Mouse (Mus musculus) B cell, adult 2 months (primary cell): Measurements from ENCODE around the gene Cabp4.
A peak's percentile ranks its signal among the peaks of the same experiment; 100 is the strongest.

ENCODE experiments used
- DNase-seq, 2 experiments: peaks; one replicate each; pipeline ENCODE4 v3.0.0; 2022

Cabp4 gene

GRCm38 (mm10) chr19:4143759-4144268, at the start of gene Cabp4:
Cabp4 (minus strand) TSS chr19:4144033.
- DNase-seq = peak; percentile 35 to 37

- DNase-seq = no peak
Observed at GRCm38 (mm10) chr19:4193129-4193528, 49.3 kb upstream of the Cabp4 start.

DNA sequence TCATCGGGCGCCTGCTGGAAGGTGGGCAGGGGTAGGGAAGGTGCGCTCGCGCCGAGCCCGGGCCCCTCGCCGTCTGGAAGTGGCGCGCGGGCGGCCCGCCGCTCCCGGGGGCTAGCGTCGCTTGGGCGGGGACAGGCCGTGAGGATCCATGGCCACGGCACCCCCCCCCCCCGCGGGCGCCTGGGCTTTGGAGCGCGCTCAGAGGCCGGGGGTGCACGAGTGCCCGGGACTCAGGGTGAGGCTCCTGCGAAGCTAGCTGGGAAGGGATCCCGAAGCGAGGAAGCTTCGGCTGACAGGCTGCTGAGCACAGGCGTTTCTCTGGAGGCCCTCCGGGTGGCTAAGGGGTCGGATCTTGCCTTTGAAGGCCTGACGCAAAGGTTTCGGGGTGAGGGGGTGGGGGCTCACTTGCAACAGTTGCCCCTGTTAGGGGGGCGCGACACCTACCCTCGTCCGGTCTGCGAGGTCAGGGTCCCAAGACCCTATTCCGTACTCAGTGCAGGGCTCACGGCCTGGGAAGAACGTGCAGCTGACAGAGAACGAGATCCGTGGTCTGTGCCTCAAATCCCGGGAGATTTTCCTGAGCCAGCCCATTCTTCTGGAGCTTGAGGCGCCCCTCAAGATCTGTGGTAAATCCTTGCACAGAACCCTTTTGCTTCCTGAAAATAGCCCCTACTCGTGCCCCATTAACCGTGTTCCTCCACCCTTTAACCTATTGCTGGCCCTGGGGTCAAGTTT, 48.6 kb upstream of the Cabp4 start:
- DNase-seq = no peak

DNA sequence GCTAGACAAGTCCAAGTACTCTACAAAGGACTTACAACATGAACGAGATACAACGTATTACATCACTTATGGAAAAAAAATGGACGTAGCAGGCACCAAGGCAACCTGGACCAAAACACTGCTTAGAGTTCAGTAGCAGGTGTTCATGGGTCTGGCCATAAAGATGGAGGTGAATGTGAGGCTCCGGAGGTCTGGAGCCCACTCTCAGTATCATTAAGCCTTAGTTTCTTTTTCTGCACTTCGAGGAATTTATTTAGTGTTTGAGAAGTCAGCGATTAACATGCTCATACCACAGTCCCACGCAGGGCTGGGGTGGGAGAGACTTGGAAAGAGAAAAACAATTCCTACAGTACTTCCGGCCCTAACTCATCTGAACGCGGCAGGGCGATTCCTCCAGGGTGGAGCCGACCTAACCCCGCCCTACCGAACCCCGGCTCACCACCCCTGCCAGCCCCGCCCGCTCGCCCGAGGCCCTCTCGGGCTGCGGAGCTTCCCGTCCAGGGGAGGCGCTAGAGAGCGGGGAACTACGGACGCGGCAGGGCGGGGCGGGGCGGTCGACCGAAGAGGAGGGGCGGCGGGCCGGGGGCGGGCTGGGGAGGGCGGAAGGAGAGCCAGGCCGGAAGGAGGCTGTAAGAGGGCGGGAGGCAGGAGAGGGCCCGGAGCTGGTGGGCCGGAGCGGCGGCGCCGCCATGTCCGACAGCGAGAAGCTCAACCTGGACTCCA, 47.9 kb upstream of the Cabp4 start, which contains the start of gene Ppp1ca:
Gene Ppp1ca, plus strand, starts transcription at position 538 of the 723 bp plus-strand sequence.
- peak; percentile 97 for DNase-seq

DNA sequence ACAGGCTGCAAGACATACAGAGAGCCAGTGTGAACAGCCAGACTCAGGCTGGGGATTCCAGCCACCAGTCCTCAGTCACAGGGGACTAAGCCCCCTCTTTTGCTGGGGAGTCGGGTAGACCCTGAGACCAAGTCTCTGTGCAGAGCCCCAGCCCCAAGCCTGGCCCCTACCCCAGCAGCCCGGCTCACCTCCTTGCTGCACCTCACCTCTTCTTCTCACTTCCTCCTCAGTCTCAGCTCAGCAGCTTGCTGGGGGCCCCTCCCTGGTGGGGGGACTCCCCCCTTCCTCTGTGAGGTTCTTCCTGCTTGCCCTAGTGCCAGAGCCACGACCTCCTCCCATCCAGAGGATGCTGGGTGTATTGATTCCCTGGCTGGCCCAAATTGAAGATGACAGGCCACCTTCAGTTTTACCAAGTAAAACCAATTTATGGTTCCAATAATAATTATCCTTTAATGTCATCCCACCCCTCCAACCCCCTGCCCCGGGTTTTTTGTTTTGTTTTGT, 47.0 kb upstream of the Cabp4 start, which contains the start of gene Tbc1d10c:
Gene Tbc1d10c, minus strand, starts transcription at position 454 of the 504 bp plus-strand sequence.
- peak; percentile 86 to 90 for DNase-seq

DNA sequence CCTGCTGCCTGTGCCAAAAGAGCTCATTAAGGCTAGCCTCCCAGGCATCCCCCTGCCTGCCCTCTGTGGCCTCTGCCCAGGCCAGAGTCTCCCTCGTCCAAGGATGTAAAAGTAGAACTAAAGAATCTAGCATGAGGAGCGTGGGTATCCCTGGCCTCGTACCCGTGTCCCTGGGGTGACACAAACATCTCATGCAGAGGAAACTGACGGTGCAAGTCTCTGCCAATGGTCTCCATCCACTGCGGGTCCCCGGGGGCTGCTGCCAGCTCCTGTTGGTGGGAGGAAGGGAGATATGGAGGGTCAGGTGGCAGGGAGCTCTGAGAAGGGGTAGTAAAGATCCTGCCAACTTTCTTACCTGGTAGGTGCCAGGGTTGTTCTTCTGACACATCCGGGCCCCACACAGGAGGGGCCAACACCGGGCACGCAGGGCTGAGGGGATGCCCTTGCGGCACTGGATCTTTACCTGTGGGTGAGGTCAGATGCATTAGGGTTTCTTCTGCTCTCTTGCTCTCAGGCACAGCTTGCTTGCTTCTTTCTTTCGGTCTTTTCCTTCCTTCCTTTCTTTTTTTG, 45.3 kb upstream of the Cabp4 start:
- peak in 1 of 2 experiments; percentile 41 for DNase-seq

GRCm38 (mm10) chr19:4187303-4187702, 43.5 kb upstream of the Cabp4 start:
- DNase-seq = no peak

- peak; percentile 80 to 82 for DNase-seq
Observed at GRCm38 (mm10) chr19:4184976-4185975, 41.4 kb upstream of the Cabp4 start.

DNA sequence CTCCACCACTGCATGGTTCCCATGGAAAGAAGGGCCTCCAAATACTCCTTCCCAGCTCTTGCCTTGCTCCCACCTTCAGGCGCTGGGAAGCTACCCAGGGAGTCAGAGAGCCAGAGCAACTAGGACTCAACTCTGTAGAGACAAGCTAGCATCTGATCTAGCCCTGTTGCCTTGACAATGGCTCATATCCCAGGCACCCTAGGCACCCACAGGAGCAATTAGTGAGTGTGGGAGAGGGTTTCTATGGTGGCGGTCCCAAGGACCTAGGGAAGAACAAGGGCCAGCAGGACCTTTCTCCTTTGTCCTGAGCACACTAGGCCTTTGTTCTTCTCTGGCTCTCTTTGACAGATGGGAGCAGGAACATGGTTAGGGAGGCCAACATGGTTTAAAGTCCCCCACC, 39.9 kb upstream of the Cabp4 start:
- no peak for DNase-seq

DNA sequence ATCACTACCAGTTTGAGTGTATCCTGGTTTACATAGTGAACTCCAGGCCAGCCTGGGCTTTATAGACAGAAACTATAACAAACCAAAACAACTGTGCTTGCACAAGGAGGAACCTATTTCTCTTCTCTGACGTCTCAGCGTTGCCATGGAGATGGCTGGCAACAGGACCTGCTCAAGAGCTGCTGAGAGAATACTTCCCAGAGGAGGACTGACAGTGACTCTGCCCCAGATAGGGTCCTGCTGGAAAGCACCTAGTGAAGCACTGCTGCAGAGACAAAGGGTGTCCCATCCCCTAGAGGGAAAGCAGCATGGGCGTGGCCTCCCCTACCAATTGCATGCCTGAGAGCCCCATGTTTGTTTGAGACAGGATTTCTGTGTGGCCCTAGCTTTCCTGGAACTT, 38.1 kb upstream of the Cabp4 start:
- DNase-seq = peak; percentile 87 to 89

DNA sequence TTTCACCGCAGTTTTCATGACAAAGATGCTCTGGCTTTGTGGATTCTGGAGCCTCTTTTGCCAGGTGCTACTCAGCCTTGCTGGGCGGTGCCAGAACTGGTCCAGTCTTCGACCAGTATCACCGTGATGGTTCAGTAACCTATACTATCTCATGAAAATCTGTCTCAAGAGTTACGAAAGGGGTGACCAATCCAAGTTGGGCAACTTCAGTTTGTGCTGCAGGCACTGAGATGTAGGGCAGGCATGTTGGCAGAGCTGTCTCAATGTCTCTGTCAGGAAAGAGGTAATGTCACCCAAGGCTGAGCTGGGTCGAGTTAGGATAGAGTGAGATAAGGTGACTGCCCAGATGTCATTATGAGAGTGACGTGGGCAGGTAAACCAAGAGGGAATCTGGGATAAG, 36.6 kb upstream of the Cabp4 start:
- no peak for DNase-seq

- no peak for DNase-seq
Observed at GRCm38 (mm10) chr19:4175368-4175947, 31.6 kb upstream of the Cabp4 start, which contains the start of gene Carns1. Carns1 (minus strand) TSS chr19:4175479.

- no peak for DNase-seq
Observed at GRCm38 (mm10) chr19:4172925-4173324, 29.1 kb upstream of the Cabp4 start.

DNA sequence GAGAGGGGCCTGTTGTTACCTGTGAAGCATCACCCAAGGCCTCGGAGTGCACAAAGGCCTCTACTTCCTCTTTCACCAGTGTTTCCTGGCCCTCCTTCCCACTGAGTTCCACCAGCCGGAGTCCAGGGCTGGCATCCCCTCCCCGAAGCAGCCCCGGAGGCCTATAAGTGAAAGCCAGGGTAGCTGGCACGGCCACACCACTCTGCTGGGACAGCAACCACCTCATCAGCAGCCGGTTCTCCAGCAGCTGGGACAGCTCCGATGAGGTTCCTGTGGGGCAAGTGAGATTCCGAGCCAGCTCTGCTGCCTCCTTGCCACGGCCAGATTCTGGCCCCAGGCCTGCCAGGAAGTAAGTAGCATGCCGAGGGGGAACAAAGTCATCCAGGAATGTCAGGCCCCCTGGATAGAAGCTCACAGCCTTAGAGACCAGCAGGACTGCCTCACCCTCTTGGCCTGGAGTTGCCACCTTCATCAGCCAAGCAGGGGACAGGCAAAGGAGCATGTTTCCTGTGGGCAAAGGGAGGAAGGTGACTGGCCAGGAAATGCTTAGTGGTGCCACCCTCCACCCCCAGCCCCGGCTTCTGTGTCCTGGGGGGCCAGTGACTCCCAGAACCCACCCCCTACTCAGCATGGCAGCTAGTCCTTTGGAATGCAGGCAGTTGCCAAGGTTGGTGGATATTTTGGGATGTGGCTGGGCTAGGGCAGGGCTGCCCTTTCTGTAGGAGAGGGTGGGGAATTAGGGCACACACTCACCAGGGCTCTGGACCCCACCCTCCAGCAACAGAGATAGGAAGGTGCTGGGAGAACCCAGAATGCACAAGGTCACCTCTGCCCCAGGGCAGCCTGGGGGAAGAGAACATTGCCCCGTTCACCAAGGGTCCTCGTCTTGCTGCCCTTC, 27.8 kb upstream of the Cabp4 start:
- DNase-seq = peak; percentile 56 to 62

- peak in 1 of 2 experiments; percentile 51 for DNase-seq
Observed at GRCm38 (mm10) chr19:4170723-4171392, 27.0 kb upstream of the Cabp4 start.

GRCm38 (mm10) chr19:4169810-4170209, 26.0 kb upstream of the Cabp4 start:
- DNase-seq = no peak

GRCm38 (mm10) chr19:4169378-4169784, 25.5 kb upstream of the Cabp4 start:
- DNase-seq = peak; percentile 99

DNA sequence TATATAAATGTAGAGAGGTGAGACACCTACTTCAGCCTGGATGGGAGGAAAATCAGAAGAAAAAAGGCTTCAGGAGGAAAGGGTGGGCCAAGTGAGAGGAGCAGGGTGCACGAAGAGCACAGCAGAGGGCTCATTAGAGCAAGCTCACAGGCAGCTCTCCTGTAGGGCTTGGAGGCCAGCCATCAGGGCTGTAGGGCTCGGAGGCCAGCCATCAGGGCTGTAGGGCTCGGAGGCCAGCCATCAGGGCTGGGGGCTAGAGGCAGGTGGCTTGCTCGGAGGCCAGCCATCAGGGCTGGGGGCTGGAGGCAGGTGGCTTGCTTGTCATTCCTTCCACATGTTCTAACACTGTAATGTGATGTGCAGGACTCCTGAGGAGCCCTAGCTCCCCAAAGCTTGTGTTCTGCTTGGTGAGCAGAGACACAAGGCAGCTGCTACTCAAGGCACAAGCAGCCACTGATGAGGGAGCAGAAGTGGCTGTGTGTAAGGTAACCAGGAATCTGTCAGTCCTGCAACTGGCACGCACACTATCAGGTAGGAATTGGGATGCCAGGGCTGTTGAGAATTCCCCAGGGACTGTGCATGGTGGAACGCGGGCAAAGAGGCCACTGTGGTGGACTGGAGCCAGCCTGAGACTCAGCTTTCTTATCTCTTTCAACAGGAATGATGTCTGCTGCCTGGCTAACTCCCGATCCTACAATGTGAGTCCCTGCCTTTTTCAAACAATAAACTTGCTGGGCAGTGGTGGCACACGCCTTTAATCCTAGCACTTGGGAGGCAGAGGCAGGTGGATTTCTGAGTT, 23.0 kb upstream of the Cabp4 start:
- DNase-seq = no peak

DNA sequence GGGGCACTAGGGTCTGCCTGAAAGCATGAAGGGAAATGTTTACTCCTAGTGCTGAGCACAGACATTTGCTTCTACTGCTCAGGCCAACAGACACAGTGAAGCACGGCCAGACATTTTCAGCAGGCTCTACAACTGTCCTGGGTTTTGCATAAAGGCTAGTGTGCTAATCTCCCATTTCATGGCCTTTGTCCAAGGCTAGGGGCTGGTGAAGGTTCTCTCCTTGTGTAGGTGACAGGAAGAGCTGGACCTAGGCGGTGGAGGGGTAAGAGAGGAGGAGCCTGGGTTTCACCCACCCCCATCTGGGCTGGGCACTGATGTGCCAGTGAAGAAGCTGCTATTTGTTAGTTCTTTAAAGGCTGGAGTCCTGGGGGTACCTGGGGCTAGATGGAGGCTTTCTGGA, 20.9 kb upstream of the Cabp4 start:
- no peak for DNase-seq
